Mouse (Mus musculus): ENCODE results near the gene Fabp3.
A peak's percentile ranks its signal among the peaks of the same experiment; 100 is the strongest.

Fabp3 gene

GRCm38 (mm10) chr4:130322567-130322966 lies 14.2 kb downstream of the Fabp3 start:
- ATAC-seq (ENCODE audit: insufficient number of reproducible peaks, low FRiP score, low TSS enrichment) = no peak

- ATAC-seq (ENCODE audit: insufficient number of reproducible peaks, low FRiP score, low TSS enrichment) = no peak
Observed at GRCm38 (mm10) chr4:130323165-130323564, 14.8 kb downstream of the Fabp3 start.

DNA sequence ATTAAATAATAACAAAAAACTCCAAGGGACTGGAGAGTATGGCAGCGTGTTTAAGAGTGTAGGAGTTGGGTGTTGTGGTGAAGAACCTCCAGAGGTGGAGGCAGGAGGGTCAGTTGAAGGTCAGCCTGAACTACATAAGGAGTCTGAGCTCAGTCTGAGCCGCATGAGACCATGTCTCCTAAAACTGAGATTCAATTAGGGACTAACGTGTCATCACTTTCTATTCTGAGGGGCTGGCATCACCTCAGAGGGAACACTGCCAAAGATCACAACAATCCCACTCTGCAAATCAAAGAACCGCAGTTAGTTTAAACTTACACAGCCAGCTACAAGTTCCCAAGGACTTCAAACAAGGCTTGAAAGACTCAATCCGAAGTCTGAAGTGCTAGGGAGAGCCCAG lies 15.2 kb downstream of the Fabp3 start:
- ATAC-seq (ENCODE audit: insufficient number of reproducible peaks, low FRiP score, low TSS enrichment) = no peak

DNA sequence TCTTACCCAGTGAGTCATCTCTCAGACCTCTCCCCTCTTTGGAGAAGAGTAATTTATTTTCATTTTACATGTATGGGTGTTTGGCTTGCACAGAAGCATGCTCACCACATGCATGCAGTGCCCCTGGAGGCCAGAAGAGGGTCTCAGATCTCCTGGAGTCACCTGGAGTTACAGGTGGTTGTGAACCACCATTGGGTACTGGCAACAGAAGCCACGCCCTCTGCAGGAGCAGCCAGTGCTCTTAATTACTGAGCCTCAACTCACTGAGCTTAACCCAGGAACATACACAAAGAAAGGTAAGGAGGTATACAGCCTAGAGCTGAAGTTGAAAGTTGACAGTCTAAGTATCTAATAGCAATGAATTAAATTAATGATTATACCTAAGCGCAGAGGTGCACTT lies 17.1 kb downstream of the Fabp3 start:
- no peak for ATAC-seq (ENCODE audit: insufficient number of reproducible peaks, low FRiP score, low TSS enrichment)

- peak; percentile 81; the same call in 1 of the 2 replicates for ATAC-seq (ENCODE audit: insufficient number of reproducible peaks, low FRiP score, low TSS enrichment)
Observed at GRCm38 (mm10) chr4:130327366-130327765, 19.0 kb downstream of the Fabp3 start.

- no peak for ATAC-seq (ENCODE audit: insufficient number of reproducible peaks, low FRiP score, low TSS enrichment)
Observed at GRCm38 (mm10) chr4:130335867-130336266, 27.5 kb downstream of the Fabp3 start.

GRCm38 (mm10) chr4:130341691-130342090 lies 33.3 kb downstream of the Fabp3 start:
- ATAC-seq (ENCODE audit: insufficient number of reproducible peaks, low FRiP score, low TSS enrichment) = peak; percentile 31; the same call in 1 of the 2 replicates

GRCm38 (mm10) chr4:130349666-130350065 lies 41.3 kb downstream of the Fabp3 start:
- ATAC-seq (ENCODE audit: insufficient number of reproducible peaks, low FRiP score, low TSS enrichment) = no peak

- no peak for ATAC-seq (ENCODE audit: insufficient number of reproducible peaks, low FRiP score, low TSS enrichment)
Observed at GRCm38 (mm10) chr4:130350690-130351422, 42.5 kb downstream of the Fabp3 start.

DNA sequence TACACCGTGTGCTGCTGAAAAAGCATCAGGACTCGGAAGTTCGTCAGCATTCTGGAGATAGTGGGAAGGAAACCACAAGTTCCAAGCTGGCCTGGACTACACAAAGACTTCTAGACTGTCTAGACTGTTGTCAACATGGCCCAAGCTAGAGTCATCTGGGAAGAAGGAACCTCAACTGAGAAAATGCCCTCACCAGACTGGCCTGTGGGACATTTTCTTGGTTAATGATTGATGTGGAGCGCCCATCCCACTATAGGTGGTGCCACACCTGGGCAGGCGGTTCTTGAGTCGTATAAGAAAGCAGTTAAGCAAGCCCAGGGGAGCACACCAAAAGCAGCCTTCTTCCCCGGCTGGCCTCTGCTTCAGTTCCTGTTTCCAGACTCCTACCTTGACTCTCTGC lies 44.2 kb downstream of the Fabp3 start:
- ATAC-seq (ENCODE audit: insufficient number of reproducible peaks, low FRiP score, low TSS enrichment) = no peak

DNA sequence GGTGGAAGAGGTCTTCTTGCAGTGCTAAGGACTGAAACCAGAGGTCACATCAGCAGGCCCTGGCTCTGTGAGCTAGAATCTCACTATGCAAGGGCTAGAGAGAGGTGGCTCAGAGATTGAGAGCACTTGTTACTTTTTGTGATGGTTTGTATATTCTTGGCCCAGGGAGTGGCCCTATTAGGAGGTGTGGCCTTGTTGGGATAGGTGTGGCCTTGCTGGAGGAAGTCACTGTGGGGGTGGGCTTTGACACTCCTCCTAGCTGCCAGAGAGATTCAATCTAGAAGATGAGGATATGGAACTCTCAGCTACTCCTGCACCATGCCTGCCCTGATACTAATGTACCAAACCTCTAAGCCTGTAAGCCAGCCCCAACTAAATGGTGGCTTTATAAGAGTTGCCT lies 49.6 kb downstream of the Fabp3 start:
- ATAC-seq (ENCODE audit: insufficient number of reproducible peaks, low FRiP score, low TSS enrichment) = no peak

DNA sequence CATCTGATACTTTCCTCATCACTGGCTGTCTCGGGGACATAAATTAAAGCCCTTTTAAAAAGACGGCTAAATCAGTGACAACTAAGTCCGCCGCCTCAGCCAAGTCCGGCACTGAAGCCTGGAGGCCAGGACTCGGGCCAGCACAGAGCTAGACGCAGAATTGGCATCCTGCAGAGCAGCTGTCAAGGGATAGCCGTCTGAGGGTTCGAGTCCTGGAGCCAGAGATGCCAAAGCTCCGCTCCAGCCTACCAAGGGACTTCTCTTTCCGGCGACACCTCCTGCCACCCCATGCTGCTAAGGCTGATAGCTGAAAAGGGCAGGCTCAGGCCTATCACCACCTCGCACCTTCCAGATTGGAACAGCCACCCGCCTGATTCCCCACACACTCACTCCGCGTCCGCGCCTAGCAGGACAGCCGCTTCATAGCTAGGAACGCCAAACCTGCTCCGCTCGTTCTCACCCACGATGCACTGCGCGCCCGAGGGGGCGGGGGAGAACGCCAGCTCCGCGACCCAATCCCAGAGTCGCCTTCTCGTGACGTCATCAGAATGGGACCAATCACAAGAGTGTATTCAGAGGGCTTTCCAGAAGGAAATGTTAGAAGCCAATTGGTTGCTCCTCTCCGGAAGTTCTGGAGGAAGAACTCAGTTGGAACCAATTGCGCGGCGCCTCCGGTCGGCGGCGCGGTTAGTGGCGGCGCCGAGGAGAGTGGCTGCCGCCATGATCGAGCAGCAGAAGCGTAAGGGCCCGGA lies 51.3 kb downstream of the Fabp3 start, which contains the start of the genes Zcchc17 and Snrnp40:
Zcchc17 (minus strand) TSS at position 458 of the 752 bp plus-strand sequence.
Snrnp40 (plus strand) TSS at position 647 of the 752 bp plus-strand sequence.
- ATAC-seq (ENCODE audit: insufficient number of reproducible peaks, low FRiP score, low TSS enrichment) = peak; percentile 98

DNA sequence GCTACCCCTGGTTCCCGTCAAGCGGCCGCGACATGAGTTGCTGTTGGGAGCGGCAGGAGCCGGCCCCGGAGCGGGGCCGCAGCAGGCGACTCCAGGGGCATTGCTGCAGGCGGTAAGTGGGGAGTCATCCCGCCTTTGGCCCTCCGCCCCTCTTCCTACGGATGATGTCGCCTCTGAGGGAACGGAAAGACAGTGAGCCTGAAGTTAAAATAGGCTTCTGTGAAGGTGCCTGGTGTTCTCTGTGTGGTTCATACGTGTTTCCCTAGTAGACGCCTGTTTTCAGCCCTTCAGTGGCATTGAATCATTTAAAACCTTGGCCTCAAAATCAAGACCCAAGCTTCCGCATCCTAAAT lies 51.8 kb downstream of the Fabp3 start:
- no peak for ATAC-seq (ENCODE audit: insufficient number of reproducible peaks, low FRiP score, low TSS enrichment)

Data from cerebellum, adult (tissue).